Mouse (Mus musculus): Measurements from ENCODE around the gene Fam57b.
"Not testable (repeated sequence)": the region's sequence is repeated elsewhere in the genome, so short reads cannot be mapped to it uniquely, and the experiment has no call there.

Fam57b gene

GRCm38 (mm10) chr7:126779101-126779500 is 18.4 kb upstream of the Fam57b start:
- DNase-seq, result not testable (repeated sequence)

- DNase-seq, result peak; percentile 92 to 93
Measured at GRCm38 (mm10) chr7:126779983-126780970, 17.2 kb upstream of the Fam57b start.

GRCm38 (mm10) chr7:126780971-126781635 is 16.4 kb upstream of the Fam57b start, which contains the start of gene Tbx6:
Gene Tbx6, plus strand, starts transcription at chr7:126781483.
- DNase-seq, result no peak

GRCm38 (mm10) chr7:126781661-126782370 is 15.7 kb upstream of the Fam57b start:
- no peak for DNase-seq

- no peak for DNase-seq
Measured at GRCm38 (mm10) chr7:126782693-126783092, 14.8 kb upstream of the Fam57b start.

- peak in 1 of 2 experiments; percentile 13 for DNase-seq
Measured at GRCm38 (mm10) chr7:126784469-126784868, 13.0 kb upstream of the Fam57b start.

- no peak for DNase-seq
Measured at GRCm38 (mm10) chr7:126785056-126785455, 12.4 kb upstream of the Fam57b start.

- no peak for DNase-seq
Measured at GRCm38 (mm10) chr7:126786142-126786541, 11.3 kb upstream of the Fam57b start.

GRCm38 (mm10) chr7:126789141-126789540 is 8.3 kb upstream of the Fam57b start:
- no peak for DNase-seq

- DNase-seq, result peak; percentile 98 to 99
Measured at GRCm38 (mm10) chr7:126791851-126792720, 5.4 kb upstream of the Fam57b start, which contains the start of gene Ppp4c. Gene Ppp4c, minus strand, starts transcription at chr7:126792496.

GRCm38 (mm10) chr7:126792721-126793443 is 4.6 kb upstream of the Fam57b start:
- no peak for DNase-seq

GRCm38 (mm10) chr7:126793456-126794270 is 3.8 kb upstream of the Fam57b start:
- no peak for DNase-seq

- no peak for DNase-seq
Measured at GRCm38 (mm10) chr7:126794271-126794605, 3.2 kb upstream of the Fam57b start.

GRCm38 (mm10) chr7:126795387-126796317 is 1.8 kb upstream of the Fam57b start:
- no peak for DNase-seq

GRCm38 (mm10) chr7:126796350-126796932 is 1.0 kb upstream of the Fam57b start:
- peak; percentile 25 to 59 for DNase-seq

GRCm38 (mm10) chr7:126798127-126799049 is 920 bp downstream of the Fam57b start:
- DNase-seq, result peak; percentile 68 to 72

GRCm38 (mm10) chr7:126799050-126799467 is 1.6 kb downstream of the Fam57b start:
- DNase-seq, result peak; percentile 98 to 99

Data from kidney, postnatal 25 days (tissue).